Mouse (Mus musculus) G1E (cell line): ENCODE results near the gene Rab3d. TPM values are rescaled to one million over a fixed set of nuclear protein-coding genes. Genes with fewer than 3 reads are reported as not detected.

ENCODE experiments used
- ATAC-seq: 2 replicates; pipeline ENCODE4 v1.8.0; 2016; ENCODE audit warnings: mild to moderate bottlenecking; ENCODE audit not compliant: insufficient number of reproducible peaks, poor library complexity, low FRiP score, severe bottlenecking; ENCODE audit errors: extremely low read depth
- DNase-seq: peaks from one replicate; pipeline ENCODE4 v3.0.0; 2012; ENCODE audit warnings: low spot score
- H3K27me3 ChIP-seq: 2 replicates; pipeline ENCODE4 v1.6.1; 2012; ENCODE audit warnings: mild to moderate bottlenecking, low read length, inconsistent platforms; ENCODE audit not compliant: insufficient read depth
- H3K36me3 ChIP-seq: replicated peaks from 2 replicates; pipeline ENCODE3; 2012; ENCODE audit warnings: mild to moderate bottlenecking, inconsistent platforms
- H3K4me1 ChIP-seq: 2 replicates; pipeline ENCODE4 v1.6.1; 2012; ENCODE audit warnings: low read depth, low read length, inconsistent platforms, mixed read lengths; ENCODE audit not compliant: insufficient read depth
- H3K4me3 ChIP-seq: 2 replicates; pipeline ENCODE4 v1.5.1; 2012; ENCODE audit warnings: low read depth, mild to moderate bottlenecking, inconsistent platforms, low read length, moderate library complexity, mixed read lengths
- H3K9me3 ChIP-seq: replicated peaks from 2 replicates; pipeline ENCODE4 v1.6.1; 2012; ENCODE audit warnings: inconsistent platforms
- CTCF ChIP-seq: IDR thresholded peaks from 2 replicates; pipeline ENCODE4 v1.5.1; 2012; ENCODE audit warnings: low read depth, low read length, inconsistent platforms, mixed read lengths
- GATA1 ChIP-seq: IDR thresholded peaks from 2 replicates; pipeline ENCODE4 v1.6.1; 2012; ENCODE audit warnings: borderline replicate concordance, low read length, inconsistent platforms, mixed read lengths
- GATA2 ChIP-seq: IDR thresholded peaks from 2 replicates; pipeline ENCODE4 v1.6.1; 2012; ENCODE audit warnings: low read depth, low read length, inconsistent platforms, borderline replicate concordance
- POLR2AphosphoS5 ChIP-seq: IDR thresholded peaks from 2 replicates; pipeline ENCODE4 v1.6.1; 2012; ENCODE audit warnings: low read depth, low read length, inconsistent platforms; ENCODE audit not compliant: insufficient replicate concordance
- TAL1 ChIP-seq: conservative IDR thresholded peaks from 2 replicates; pipeline ENCODE4 v1.6.1; 2012; ENCODE audit warnings: low read depth, low read length, inconsistent platforms, mixed read lengths
- polyA plus RNA-seq: library from polyadenylated mRNA; stranded (reverse); fragments of >175 nt; gene quantifications from 2 replicates; pipeline ENCODE4 v1.2.3, GENCODE M21; 2012
- total RNA-seq, 2 experiments: library from RNA; stranded (forward) in 1 of 2; stranded (reverse) in 1 of 2; fragments of 200-1000 nt in 1 of 2; fragments of >200 nt in 1 of 2; fragmentation: Nextera tagmentation in 1 of 2; gene quantifications; 2 replicates each; pipeline ENCODE4 v1.2.3; 2014 to 2017

The Rab3d gene
- total and polyA plus RNA-seq, 3 experiments, result 3.7 to 8.5 (median 7.0) TPM

DNA sequence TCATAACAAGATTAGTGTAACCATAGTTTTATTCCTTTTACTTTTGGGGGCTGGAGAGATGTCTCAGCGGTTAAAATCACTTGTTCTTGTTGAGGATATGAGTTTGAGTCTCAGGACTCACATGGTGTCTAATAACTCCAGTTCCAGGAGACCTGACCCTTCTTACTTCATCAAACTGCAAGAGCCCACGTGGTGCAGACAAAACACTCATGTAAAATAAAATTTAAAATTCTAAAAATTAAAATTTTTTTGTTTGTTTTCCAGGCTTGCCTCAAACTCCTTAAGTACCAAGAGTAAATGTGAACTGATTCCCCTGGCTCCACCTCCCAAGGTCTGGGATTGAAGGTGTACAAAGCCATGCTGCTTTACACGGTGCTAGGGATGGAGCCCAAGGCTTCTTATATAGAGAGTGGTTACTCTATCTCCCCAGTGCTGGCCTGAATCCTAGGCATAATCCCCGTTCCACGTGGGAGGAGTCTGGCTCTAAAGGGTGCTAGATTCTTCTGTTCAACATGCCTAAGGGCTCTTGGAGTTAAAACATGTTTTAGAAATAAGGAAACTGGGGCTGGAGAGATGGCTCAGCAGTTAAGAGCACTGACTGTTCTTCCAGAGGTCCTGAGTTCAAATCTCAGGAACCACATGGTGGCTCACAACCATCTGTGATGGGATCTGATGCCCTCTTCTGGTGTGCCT is 846 bp upstream of the Rab3d start:
- Histone ChIP-seq H3K4me3 (no peak overlapping the region), H3K9me3 (no peaks in the 10 kb centered on the region), H3K36me3 (peaks cover 43% of the 10 kb centered on the region), H3K4me1 (peaks cover 31% of the 10 kb centered on the region), H3K27me3 (peaks cover 3% of the 10 kb centered on the region; the same call in 1 of the 2 replicates)
- no peak for ATAC-seq
- no peak for DNase-seq
- TF ChIP-seq TAL1 (no peak), POLR2AphosphoS5 (no peak), GATA2 (no peak), GATA1 (no peak), CTCF (no peak)

DNA sequence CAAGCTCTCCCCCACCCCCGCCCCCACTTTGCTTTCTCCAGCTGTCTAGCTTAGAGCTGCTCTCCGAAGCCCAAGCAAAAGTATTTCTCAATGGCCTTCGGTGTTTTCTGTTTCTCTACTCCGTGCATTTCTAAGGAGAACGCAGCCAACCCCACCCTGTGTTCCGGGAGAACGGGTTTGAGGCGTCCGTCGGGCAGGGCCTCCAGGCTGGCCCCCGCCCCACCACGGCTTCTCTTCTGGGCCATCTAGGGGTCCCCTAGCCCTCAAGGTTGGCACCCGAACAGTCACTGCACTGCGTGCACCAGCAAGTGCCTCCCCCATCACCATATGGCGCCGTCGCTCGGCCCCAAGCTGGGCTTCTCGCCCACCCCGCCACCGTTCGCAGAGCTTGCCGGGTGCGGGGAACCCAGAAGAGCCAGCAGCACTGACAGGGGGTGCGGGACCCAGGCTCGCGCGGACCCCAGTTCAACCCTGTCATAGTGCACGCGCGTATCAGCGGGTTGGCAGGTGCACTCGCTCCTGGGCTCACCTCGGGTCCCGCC is 428 bp downstream of the Rab3d start:
- ATAC-seq (no peak), DNase-seq (no peak)
- Histone ChIP-seq H3K4me1 (peaks cover 20% of the 10 kb centered on the region), H3K4me3 (peak overlapping the region; percentile 82), H3K9me3 (no peaks in the 10 kb centered on the region), H3K36me3 (peaks cover 34% of the 10 kb centered on the region), H3K27me3 (peaks cover 3% of the 10 kb centered on the region; the same call in 1 of the 2 replicates)
- TF ChIP-seq POLR2AphosphoS5, result no peak
- TF ChIP-seq CTCF, result no peak
- no peak for TF ChIP-seq GATA1
- TF ChIP-seq GATA2, result no peak
- no peak for TF ChIP-seq TAL1

DNA sequence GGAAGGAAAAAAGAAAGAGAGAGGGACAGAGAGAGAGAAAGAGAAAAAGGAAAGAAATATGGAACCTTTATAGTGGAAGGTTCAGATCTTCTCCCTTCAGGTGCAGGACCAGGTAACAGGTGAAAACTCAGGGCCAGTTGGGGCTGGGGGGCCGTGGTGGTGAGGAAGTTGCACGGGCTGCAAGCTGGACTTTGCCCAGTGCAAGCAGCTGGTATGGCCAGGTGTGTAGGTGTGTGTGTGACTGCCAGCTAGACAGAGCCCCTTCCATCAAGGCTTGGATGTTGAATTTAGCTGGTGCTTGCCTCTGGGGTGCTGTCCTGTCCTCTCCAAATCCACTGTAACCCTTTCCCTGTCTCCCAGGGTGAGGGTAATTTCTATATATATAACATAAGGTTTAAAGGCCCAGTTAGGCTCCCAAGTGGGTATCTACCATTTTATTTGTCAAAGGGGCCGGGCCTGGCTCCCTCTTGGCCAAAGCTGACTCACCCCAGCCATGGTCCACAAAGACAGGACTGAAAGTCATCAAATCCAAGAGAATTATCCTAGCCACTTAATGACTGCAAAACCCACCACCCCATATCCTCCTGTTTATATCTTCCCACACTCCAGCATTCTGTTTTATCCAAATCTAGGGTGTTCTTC is 1.0 kb downstream of the Rab3d start:
- TF ChIP-seq POLR2AphosphoS5 (no peak), TAL1 (no peak), GATA1 (no peak), CTCF (no peak), GATA2 (no peak)
- Histone ChIP-seq H3K36me3 (peaks cover 34% of the 10 kb centered on the region), H3K4me1 (peaks cover 20% of the 10 kb centered on the region), H3K4me3 (peak overlapping the region; percentile 82; the same call in 1 of the 2 replicates), H3K27me3 (peaks cover 3% of the 10 kb centered on the region; the same call in 1 of the 2 replicates), H3K9me3 (no peaks in the 10 kb centered on the region)
- no peak for DNase-seq
- ATAC-seq, result no peak

DNA sequence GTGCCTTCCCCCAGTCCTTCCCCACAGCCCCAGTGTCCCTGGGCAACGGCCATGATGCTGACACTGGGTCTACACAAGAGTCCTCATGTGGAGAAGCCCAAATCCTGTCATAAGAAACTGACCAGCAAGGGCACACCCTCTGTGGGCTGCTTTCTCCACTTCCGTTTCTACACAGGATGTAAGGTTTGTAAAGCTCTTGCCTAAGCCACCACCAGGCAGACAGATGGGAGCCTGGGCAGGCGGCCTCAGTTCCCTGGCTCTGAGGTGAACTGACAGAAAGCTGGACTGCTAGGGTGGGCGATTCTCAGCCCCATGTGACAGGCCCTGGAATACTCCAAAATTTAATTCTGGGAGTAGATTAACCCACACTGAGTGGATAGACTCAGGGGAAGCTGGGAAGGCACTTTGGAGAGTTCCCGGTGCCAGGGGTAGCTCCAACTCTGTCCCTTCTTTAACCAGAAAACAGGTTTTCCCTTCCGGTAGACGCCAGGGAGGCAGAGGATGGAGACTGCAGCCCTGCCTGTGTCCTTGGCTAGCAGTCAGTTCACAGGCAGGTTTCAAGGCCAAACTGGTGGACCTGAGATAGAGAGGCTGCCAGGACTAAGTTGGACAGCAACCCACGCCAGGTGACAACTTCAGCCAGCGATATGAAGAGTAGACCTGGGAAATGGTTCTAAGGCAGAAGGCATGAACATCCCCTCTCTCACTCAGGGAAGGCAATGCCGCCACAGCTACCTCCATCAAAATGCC is 8.3 kb downstream of the Rab3d start:
- Histone ChIP-seq H3K4me3 (no peak overlapping the region), H3K36me3 (peaks cover 18% of the 10 kb centered on the region), H3K4me1 (no peaks in the 10 kb centered on the region; the same call in 1 of the 2 replicates), H3K27me3 (peaks cover 24% of the 10 kb centered on the region), H3K9me3 (no peaks in the 10 kb centered on the region)
- ATAC-seq (no peak), DNase-seq (no peak)
- TF ChIP-seq CTCF, result no peak
- TF ChIP-seq GATA1, result no peak
- TF ChIP-seq TAL1, result no peak
- TF ChIP-seq GATA2, result no peak
- TF ChIP-seq POLR2AphosphoS5, result no peak

- Histone ChIP-seq H3K4me3 (no peak overlapping the region), H3K9me3 (no peaks in the 10 kb centered on the region), H3K27me3 (peaks cover 24% of the 10 kb centered on the region), H3K36me3 (peaks cover 12% of the 10 kb centered on the region), H3K4me1 (no peaks in the 10 kb centered on the region; the same call in 1 of the 2 replicates)
- no peak for TF ChIP-seq TAL1
- no peak for TF ChIP-seq POLR2AphosphoS5
- TF ChIP-seq CTCF, result no peak
- no peak for TF ChIP-seq GATA2
- no peak for TF ChIP-seq GATA1
- ATAC-seq (no peak), DNase-seq (no peak)
Measured at GRCm38 (mm10) chr9:21908216-21908615, 9.8 kb downstream of the Rab3d start.
